Mouse (Mus musculus) G1E (cell line): ENCODE measurements around the gene Pld6. TPM values are rescaled to one million over a fixed set of nuclear protein-coding genes. Genes with fewer than 3 reads are reported as not detected.

Experiments used
- ATAC-seq: 2 replicates; pipeline ENCODE4 v1.8.0; 2016; ENCODE audit warnings: mild to moderate bottlenecking; ENCODE audit not compliant: insufficient number of reproducible peaks, poor library complexity, low FRiP score, severe bottlenecking; ENCODE audit errors: extremely low read depth
- DNase-seq: peaks from one replicate; pipeline ENCODE4 v3.0.0; 2012; ENCODE audit warnings: low spot score
- H3K27me3 ChIP-seq: 2 replicates; pipeline ENCODE4 v1.6.1; 2012; ENCODE audit warnings: mild to moderate bottlenecking, low read length, inconsistent platforms; ENCODE audit not compliant: insufficient read depth
- H3K36me3 ChIP-seq: replicated peaks from 2 replicates; pipeline ENCODE3; 2012; ENCODE audit warnings: mild to moderate bottlenecking, inconsistent platforms
- H3K4me1 ChIP-seq: 2 replicates; pipeline ENCODE4 v1.6.1; 2012; ENCODE audit warnings: low read depth, low read length, inconsistent platforms, mixed read lengths; ENCODE audit not compliant: insufficient read depth
- H3K4me3 ChIP-seq: 2 replicates; pipeline ENCODE4 v1.5.1; 2012; ENCODE audit warnings: low read depth, mild to moderate bottlenecking, inconsistent platforms, low read length, moderate library complexity, mixed read lengths
- H3K9me3 ChIP-seq: replicated peaks from 2 replicates; pipeline ENCODE4 v1.6.1; 2012; ENCODE audit warnings: inconsistent platforms
- CTCF ChIP-seq: IDR thresholded peaks from 2 replicates; pipeline ENCODE4 v1.5.1; 2012; ENCODE audit warnings: low read depth, low read length, inconsistent platforms, mixed read lengths
- GATA1 ChIP-seq: IDR thresholded peaks from 2 replicates; pipeline ENCODE4 v1.6.1; 2012; ENCODE audit warnings: borderline replicate concordance, low read length, inconsistent platforms, mixed read lengths
- GATA2 ChIP-seq: IDR thresholded peaks from 2 replicates; pipeline ENCODE4 v1.6.1; 2012; ENCODE audit warnings: low read depth, low read length, inconsistent platforms, borderline replicate concordance
- POLR2AphosphoS5 ChIP-seq: IDR thresholded peaks from 2 replicates; pipeline ENCODE4 v1.6.1; 2012; ENCODE audit warnings: low read depth, low read length, inconsistent platforms; ENCODE audit not compliant: insufficient replicate concordance
- TAL1 ChIP-seq: conservative IDR thresholded peaks from 2 replicates; pipeline ENCODE4 v1.6.1; 2012; ENCODE audit warnings: low read depth, low read length, inconsistent platforms, mixed read lengths
- polyA plus RNA-seq: library from polyadenylated mRNA; stranded (reverse); fragments of >175 nt; gene quantifications from 2 replicates; pipeline ENCODE4 v1.2.3, GENCODE M21; 2012
- total RNA-seq, 2 experiments: library from RNA; stranded (forward) in 1 of 2; stranded (reverse) in 1 of 2; fragments of 200-1000 nt in 1 of 2; fragments of >200 nt in 1 of 2; fragmentation: Nextera tagmentation in 1 of 2; gene quantifications; 2 replicates each; pipeline ENCODE4 v1.2.3; 2014 to 2017

Pld6 gene
- total and polyA plus RNA-seq, 3 experiments, result not detected

DNA sequence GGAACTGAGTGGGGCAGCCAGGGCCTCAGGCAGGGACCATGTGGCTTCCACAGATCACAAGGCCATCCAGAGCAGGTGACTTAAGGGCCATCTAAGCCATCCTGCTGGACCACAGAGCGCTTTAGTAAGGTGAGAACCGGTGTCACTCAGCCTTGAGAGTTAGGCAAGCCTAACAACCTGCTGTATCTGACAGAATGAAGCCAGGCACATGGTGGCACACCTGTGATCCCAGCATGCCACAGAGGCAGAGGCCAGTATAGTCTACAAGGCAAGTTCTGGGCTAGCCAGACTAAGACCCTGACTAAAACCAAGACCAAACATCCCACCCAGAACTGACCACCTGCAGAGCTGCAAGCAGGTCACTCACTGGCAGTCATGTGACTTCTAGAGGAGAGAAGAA, 18.2 kb upstream of the Pld6 start:
- no peaks in the 10 kb centered on the region for H3K9me3 ChIP-seq
- ATAC-seq (no peak), DNase-seq (no peak)
- TF ChIP-seq GATA2 (no peak), TAL1 (no peak)
- H3K27me3 ChIP-seq, result no peaks in the 10 kb centered on the region; the same call in 1 of the 2 replicates
- H3K36me3 ChIP-seq, result peaks cover 79% of the 10 kb centered on the region
- no peak overlapping the region for H3K4me3 ChIP-seq
- H3K4me1 ChIP-seq, result peaks cover 44% of the 10 kb centered on the region

DNA sequence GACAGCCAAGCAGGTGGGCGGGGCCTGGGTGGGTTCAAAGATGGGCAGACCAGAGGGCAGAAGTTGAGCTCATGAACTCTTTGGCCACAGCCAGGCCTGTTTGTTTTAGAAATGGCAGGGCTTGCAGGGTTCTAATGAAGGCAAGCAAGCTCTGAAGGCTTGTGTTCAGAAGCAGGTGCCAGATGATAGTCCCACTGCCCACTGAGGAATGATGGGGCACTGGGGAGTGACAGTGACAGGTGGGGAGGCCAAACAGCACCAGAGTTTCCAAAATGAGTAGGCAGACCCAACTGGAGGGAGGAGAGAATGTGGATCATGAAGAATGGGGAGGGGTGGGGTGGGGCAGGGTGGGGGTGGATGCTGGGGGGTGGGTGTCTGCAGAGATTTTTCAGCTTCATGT, 17.8 kb upstream of the Pld6 start:
- TF ChIP-seq CTCF (no peak), POLR2AphosphoS5 (no peak), GATA1 (no peak), TAL1 (no peak), GATA2 (no peak)
- Histone ChIP-seq H3K36me3 (peaks cover 83% of the 10 kb centered on the region), H3K4me3 (no peak overlapping the region), H3K27me3 (no peaks in the 10 kb centered on the region; the same call in 1 of the 2 replicates), H3K9me3 (no peaks in the 10 kb centered on the region), H3K4me1 (peaks cover 44% of the 10 kb centered on the region)
- DNase-seq, result no peak
- ATAC-seq, result no peak

DNA sequence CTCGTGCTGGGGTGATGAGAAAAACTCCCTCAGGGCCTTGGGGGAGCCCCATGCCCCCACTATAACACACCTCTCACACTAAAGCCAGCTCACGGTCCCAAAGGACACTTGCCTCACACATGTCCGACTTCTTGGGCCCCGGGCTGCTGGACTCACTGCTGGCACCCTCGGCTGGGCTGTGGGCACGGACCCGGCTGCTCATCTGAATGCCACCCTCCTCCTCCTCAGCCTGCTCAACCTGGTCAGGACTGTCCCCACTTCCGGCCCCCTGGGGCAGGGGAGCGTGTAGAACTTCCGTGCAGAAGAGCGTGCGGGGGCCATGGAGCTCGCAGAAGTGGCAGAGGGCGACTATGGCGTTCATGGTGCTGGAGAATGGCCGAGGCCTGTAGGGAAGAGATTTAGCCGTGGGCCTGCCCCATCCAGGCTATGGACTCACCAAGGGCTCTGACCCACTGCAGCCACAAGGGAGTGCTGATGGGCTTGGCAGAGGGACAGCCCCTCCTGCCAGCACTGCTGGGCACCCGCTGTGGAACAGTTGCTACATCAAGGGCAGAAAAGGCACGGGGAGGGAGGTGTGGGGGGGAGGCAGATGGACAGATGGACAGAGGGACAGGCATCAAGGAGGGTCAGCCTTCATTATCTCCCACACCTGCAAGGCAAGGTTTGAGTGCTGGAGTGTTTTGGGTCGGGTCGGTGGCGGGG, 17.1 kb upstream of the Pld6 start:
- no peaks in the 10 kb centered on the region; the same call in 1 of the 2 replicates for H3K27me3 ChIP-seq
- no peak overlapping the region for H3K4me3 ChIP-seq
- ATAC-seq, result no peak
- H3K4me1 ChIP-seq, result peaks cover 44% of the 10 kb centered on the region
- H3K36me3 ChIP-seq, result peaks cover 89% of the 10 kb centered on the region
- H3K9me3 ChIP-seq, result no peaks in the 10 kb centered on the region
- TF ChIP-seq GATA2 (no peak), POLR2AphosphoS5 (no peak), GATA1 (no peak), TAL1 (no peak), CTCF (no peak)
- DNase-seq, result no peak

DNA sequence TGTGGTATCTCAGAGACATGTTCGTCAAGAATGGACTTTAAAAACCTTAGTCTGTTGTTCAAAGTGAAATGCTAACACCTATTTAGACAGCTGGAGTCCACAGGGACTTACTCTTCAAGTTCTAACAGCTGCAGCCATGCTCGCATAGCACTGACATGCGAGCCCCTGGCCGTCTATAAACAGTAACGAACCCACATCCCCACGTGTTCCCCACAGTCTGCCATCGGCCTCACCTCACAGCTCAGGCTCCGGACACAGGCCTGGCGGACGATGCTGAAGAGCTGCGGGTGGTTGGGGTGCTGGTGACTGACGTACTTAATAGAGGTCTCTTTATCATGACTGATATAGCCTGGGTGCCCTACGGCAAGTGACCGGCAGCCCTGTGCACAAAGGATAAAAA, 16.1 kb upstream of the Pld6 start:
- Histone ChIP-seq H3K4me1 (peaks cover 36% of the 10 kb centered on the region), H3K9me3 (no peaks in the 10 kb centered on the region), H3K4me3 (no peak overlapping the region), H3K36me3 (peaks cover 97% of the 10 kb centered on the region), H3K27me3 (no peaks in the 10 kb centered on the region; the same call in 1 of the 2 replicates)
- no peak for ATAC-seq
- no peak for TF ChIP-seq GATA2
- DNase-seq, result no peak

DNA sequence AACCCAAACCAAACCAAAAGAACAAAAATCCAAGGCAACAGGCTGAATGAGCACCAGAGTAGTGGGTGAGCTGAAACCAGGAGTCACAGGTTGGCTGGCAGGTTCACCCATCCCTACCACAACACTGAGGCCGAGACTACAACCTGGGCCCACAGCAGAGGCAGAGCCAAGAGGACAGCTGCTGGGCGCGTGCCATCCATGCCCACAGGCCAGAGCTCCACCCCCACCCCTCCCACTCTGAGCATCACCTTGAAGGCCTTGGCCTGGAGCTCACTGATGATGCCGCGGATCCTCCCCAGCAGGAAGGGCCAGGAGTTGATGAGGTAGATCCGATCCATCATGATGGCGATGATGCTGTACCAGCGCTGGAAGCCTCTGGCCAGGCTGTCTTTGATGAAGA, 14.4 kb upstream of the Pld6 start:
- Histone ChIP-seq H3K4me3 (no peak overlapping the region), H3K27me3 (no peaks in the 10 kb centered on the region; the same call in 1 of the 2 replicates), H3K9me3 (no peaks in the 10 kb centered on the region), H3K4me1 (peaks cover 21% of the 10 kb centered on the region), H3K36me3 (peaks cover 100% of the 10 kb centered on the region)
- DNase-seq (no peak), ATAC-seq (no peak)
- TF ChIP-seq CTCF (no peak), POLR2AphosphoS5 (no peak), TAL1 (no peak), GATA1 (no peak), GATA2 (no peak)

DNA sequence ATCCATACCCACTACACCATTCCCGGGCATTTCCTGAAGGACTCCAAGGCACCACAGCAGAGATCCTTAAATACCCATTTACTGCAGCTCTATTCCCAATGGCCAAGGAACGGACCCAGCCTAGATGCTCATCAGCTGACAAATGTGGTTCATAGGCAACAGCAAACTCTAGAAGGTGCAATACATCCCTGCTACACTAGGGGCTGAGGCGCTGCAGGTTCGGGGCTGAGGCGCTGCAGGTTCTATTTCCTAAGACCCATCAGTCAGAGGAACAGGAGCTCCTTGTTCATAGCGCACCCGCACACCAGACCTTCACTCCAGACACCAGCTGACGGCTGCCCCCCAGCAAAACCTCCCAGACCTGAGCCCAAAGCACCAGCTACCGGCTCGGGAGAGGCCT, 13.0 kb upstream of the Pld6 start:
- H3K4me3 ChIP-seq, result no peak overlapping the region

DNA sequence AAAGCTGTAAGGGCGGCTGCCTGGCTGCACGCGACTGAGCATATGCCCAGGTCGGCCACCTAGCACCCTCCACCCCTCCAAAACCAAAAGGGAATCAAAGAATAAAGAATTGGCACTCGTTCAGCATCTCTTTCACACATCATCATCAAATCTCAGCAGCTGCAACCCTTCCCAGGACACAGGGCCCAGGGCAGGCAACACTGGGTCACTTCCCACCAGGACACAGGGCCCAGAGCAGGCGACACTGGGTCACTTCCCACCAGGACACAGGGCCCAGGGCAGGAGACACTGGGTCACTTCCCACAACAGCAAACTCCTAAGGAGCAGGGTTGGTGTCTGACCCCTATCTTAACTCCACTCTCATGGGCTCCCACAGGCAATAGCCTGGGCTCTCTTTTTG, 5.9 kb upstream of the Pld6 start:
- TF ChIP-seq GATA2 (no peak), TAL1 (no peak)
- Histone ChIP-seq H3K9me3 (no peaks in the 10 kb centered on the region), H3K36me3 (peaks cover 73% of the 10 kb centered on the region), H3K27me3 (no peaks in the 10 kb centered on the region), H3K4me1 (no peaks in the 10 kb centered on the region), H3K4me3 (no peak overlapping the region)
- DNase-seq, result no peak
- ATAC-seq, result no peak

More for the DNA sequence above, 13.0 kb upstream of the Pld6 start:
- DNase-seq, result no peak
- TF ChIP-seq POLR2AphosphoS5 (no peak), GATA1 (no peak), TAL1 (no peak), GATA2 (no peak), CTCF (no peak)
- no peak for ATAC-seq
- peaks cover 14% of the 10 kb centered on the region for H3K4me1 ChIP-seq
- H3K27me3 ChIP-seq, result no peaks in the 10 kb centered on the region; the same call in 1 of the 2 replicates
- no peaks in the 10 kb centered on the region for H3K9me3 ChIP-seq
- peaks cover 100% of the 10 kb centered on the region for H3K36me3 ChIP-seq
